Mouse (Mus musculus) cortical plate, adult 2 months (tissue): ENCODE results near the gene Arrb1. TPM values are rescaled to one million over a fixed set of nuclear protein-coding genes. Genes with fewer than 3 reads are reported as not detected.
A peak's percentile ranks its signal among the peaks of the same experiment; 100 is the strongest.

Experiments used
- H3K27ac ChIP-seq: fragments of 200-500 bp; 2 replicates; pipeline ENCODE4 v1.5.1; 2012; ENCODE audit warnings: low read length, control low read depth, inconsistent platforms; ENCODE audit not compliant: insufficient read depth
- H3K4me1 ChIP-seq: fragments of 200-500 bp; 2 replicates; pipeline ENCODE4 v1.6.1; 2011; ENCODE audit warnings: low read length; ENCODE audit not compliant: control insufficient read depth, insufficient read depth
- H3K4me3 ChIP-seq: fragments of 200-500 bp; 2 replicates; pipeline ENCODE4 v1.5.1; 2011; ENCODE audit warnings: mild to moderate bottlenecking, low read length, control low read depth; ENCODE audit not compliant: insufficient read depth
- CTCF ChIP-seq: fragments of 200-500 bp; IDR thresholded peaks from 2 replicates; pipeline ENCODE4 v1.5.1; 2011; ENCODE audit warnings: mild to moderate bottlenecking, control low read depth, low read length; ENCODE audit not compliant: insufficient read depth; ENCODE audit errors: extremely low read depth
- POLR2A ChIP-seq: fragments of 200-500 bp; IDR thresholded peaks from 2 replicates; pipeline ENCODE4 v1.6.1; 2011; ENCODE audit warnings: mild to moderate bottlenecking, low read length, control low read depth; ENCODE audit not compliant: insufficient read depth; ENCODE audit errors: extremely low read depth
- polyA plus RNA-seq: library from polyadenylated mRNA; depleted of rRNA; stranded (reverse); fragments of >200 nt; gene quantifications from 2 replicates; pipeline ENCODE4 v1.2.3, GENCODE M21; 2012

Arrb1 gene
- polyA plus RNA-seq, 1 experiment: 141 TPM

DNA sequence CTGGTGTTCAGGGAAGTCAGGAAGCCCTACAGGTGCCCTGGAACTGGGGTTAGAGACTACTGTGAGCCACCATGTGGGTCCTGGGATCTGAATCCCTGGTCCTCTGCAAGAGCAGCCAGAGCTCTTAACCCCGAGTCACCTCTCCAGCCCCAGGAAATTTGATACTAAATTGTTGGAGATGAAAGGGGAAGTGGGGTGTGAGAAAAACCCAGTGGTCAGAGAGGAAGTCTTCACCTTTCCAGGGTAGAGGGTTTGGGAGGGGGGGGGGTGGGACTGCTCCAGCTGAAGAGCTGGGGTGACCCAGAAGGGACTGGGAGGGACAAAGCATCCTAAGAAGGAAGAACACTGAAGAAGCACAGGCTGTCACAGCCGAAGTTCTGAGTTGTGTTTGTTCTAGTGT lies 72.4 kb downstream of the Arrb1 start:
- Histone ChIP-seq H3K4me1 (no peaks in the 10 kb centered on the region), H3K27ac (no peak overlapping the region), H3K4me3 (no peak overlapping the region)
- TF ChIP-seq CTCF (no peak), POLR2A (no peak)

DNA sequence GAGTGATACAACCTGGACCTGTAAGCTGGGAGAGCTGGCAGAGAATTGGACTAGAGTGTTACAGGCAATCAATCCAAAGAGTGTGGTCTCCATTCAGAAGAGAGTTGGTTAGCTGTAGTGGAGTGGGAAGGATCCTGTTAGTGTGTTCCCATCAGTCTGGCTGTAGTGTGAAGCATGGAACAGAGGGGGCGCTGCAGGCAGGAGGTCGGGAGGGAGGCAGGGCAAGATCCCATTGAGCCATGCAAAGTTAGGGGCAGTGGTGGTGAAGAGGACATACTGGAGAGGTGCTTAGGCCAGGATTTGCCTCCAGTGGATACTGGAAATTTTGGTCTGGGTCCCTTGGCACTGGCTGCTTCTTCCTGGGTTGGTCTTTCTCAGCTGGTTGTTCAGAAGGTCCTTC lies 83.0 kb downstream of the Arrb1 start:
- TF ChIP-seq POLR2A: no peak
- TF ChIP-seq CTCF: no peak
- H3K4me1 ChIP-seq: no peaks in the 10 kb centered on the region

DNA sequence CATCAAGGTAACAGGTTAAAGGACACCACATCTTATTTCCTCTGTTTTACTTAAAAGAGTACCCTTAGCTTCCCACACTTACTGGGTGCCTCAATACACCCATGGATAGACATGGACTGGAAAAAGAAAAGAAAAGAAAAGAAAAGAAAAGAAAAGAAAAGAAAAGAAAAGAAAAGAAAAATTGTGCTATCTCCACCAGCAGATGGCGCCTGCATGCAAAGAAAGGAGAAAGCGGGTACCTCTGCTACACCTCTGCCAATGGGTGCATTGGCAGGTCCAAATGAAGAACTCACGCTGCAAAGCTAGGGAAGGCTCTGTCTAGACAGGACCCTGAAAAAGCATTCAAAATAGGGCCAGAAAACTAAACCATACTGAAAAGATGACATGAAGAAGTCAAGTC lies 83.6 kb downstream of the Arrb1 start:
- Histone ChIP-seq H3K4me1 (no peaks in the 10 kb centered on the region), H3K4me3 (no peak overlapping the region), H3K27ac (no peak overlapping the region)
- TF ChIP-seq CTCF (peak; percentile 68), POLR2A (no peak)

More for the DNA sequence above, 83.0 kb downstream of the Arrb1 start:
- Histone ChIP-seq H3K4me3 (no peak overlapping the region), H3K27ac (no peak overlapping the region)

DNA sequence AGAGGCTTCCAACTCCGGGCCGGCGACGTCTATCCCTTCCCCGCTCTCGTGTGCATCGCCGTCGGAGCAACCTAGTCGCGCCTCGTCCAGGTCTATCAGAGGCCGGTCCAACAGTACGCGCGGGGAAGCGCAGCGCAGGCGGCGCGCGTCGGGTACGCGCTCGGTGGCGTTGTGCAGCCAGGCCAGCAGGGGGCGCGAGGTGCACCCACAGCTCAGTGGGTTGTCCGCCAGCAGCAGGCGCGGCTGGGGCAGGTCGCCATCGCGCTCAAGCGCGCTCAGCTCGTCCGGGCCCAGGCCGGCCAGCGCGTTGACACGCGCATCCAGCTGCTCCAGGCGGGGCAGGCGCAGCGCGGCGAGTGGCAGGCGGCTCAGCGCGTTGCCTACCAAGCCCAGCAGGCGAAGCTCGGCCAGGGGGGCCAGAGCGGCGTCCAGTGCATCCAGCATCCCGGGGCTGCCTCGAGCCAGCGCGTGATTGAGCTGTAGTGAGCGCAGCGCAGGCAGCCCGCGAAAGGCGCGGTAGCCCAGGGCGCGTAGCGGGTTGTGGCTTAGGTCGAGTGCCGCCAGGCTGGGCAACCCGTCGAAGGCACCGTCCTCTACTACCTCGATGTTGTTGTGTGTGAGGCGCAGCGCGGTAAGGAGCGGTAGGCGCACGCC lies 90.6 kb downstream of the Arrb1 start:
- TF ChIP-seq POLR2A (no peak), CTCF (peak; percentile 62)
- H3K4me3 ChIP-seq: peak overlapping the region; percentile 35
- no peak overlapping the region for H3K27ac ChIP-seq
- H3K4me1 ChIP-seq: no peaks in the 10 kb centered on the region

DNA sequence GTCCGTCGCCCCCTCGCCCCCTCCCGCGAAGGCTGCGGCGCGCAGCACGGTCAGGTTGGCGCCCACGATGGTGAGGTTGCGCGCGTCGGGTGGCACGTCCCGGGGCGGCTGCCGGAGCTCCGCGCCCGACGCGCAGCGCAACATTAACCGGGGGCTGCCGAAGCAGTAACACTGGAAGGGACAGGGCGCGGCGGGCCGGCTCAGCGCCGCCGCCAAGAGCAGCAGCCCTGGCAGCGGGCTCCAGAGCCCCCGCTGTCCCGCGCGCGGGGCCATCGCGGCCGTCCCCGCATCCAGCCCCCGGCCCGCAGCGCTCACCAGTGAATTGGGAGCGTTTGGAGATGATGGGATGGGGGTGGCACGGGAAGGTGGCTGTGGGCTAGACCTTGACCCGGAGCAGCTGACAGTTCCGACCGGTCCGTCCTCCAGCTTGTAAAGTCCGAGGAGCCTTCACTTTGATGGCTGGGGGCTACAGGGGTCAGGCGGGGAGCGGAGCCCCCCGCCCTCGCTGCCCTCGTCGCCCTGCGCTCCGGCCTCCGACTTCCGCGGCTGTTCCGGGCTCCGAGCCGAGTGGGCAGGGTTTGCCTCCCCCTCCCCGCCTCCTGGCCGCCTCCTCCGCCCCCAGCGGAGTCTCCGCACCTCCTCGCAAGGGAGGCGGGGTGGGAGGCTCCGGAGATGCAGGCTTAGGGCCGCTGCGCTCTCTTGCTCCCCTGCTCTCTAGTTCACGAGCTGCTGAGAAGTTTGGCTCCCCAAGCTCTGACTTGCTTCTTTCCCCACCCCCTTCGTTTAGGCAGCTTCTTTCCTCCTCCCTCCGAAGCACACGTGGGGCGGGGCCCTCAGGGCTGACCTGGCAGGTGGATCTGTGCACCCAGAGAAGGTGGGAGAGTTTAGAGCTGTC lies 91.4 kb downstream of the Arrb1 start, which contains the start of gene Tpbgl:
TSS of gene Tpbgl (minus strand) at position 728 of the 895 bp plus-strand sequence.
- TF ChIP-seq CTCF: no peak
- no peak for TF ChIP-seq POLR2A
- no peak within 1 kb of the TSS for H3K27ac ChIP-seq
- H3K4me3 ChIP-seq: peak within 1 kb of the TSS; percentile 35
- no peaks in the 10 kb centered on the region for H3K4me1 ChIP-seq

DNA sequence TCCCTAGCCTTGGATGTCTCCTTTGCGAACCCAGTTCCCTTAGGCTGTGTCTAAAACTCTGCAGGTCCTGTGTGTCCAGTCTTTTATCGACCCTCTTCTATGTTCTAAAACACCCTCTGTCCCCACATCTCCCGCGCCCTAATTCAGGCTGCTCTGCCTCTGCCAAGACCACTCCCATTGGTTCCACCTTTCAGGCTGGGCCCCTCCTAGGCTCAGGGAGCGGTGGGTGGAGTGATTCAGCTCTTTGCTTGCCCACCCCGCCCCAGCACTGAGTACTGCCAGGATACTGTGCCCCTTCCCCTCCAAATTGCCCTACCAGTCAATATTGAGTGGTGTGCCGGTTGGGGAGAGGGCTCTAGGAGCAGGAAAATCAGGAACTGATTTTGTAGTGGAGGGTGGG lies 92.1 kb downstream of the Arrb1 start:
- TF ChIP-seq CTCF (no peak), POLR2A (no peak)
- Histone ChIP-seq H3K4me1 (no peaks in the 10 kb centered on the region), H3K27ac (no peak overlapping the region), H3K4me3 (no peak overlapping the region; the same call in 1 of the 2 replicates)

DNA sequence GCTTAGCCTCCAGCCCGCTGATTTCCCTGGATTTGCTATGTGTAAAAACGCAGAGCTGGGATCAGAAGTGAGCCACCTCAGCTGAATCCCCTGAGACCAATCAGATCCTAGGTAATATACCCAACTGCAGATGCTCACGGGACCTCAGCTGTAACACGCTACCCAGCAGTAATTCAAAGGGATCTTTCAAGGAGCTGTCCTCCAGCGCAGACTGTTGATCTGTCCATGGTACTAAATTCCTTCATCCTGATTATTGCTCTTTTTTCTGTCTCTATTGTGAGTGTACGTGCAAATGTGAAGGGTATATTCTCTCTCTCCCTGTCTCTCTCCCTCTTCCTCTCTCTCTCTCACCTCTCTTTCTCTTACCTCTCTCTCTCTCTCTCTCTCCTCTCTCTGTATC lies 97.0 kb downstream of the Arrb1 start:
- H3K4me3 ChIP-seq: no peak overlapping the region
- no peak overlapping the region for H3K27ac ChIP-seq
- no peaks in the 10 kb centered on the region for H3K4me1 ChIP-seq
- TF ChIP-seq POLR2A (no peak), CTCF (no peak)

DNA sequence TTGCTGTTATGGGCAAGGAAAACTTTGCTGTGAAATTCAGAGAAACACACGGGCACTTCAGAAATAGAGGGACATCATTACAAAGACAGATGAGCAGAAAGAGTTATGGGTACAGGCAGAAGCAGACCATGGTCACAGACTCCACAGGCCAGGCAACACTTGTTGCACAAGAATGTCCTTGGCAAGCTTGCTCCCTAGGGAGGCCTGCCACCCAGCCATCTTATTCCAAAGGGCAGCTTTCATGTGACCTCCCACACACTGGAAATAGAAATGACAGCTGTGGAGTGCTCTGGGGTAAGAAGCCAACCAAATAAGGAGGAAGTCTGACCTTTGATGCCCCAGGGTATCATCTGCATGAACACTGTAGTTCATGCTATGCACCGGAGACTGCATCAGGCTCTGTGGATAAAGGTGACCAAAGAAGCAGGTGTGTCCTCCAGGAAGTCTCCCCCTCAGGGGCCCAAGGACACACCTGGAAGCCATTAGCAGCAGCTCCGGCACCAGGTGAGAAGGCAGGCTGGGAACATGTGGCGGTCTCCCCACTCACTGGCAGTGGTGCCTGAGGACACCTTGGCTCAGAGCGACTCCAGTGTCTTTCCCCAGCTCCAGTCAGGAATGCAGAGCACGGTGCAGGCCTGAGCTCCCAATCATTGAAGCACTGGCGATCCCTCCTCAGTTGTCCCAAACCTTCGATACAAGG lies 98.8 kb downstream of the Arrb1 start:
- Histone ChIP-seq H3K27ac (no peak overlapping the region), H3K4me1 (no peaks in the 10 kb centered on the region), H3K4me3 (no peak overlapping the region)
- TF ChIP-seq CTCF: no peak

DNA sequence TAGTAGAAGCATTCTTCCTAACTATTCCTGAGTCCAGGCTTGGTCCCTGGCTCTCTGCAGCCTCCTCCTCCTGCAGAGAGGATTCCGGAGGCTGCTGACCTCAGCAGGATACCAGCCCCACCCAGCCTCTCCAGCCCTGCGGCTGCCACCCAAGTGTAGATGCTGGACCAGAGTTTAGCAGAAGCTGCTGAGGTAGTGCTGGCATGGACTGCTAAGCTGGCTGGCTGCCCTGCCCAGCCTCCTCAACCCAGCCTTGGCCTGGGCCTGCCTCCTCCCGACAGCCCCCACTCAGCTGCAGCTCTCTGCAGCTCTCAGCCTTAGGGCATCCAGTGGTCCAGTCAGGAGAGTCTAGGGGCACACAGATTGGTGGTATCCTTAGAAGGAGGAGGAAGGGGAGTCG lies 106.0 kb downstream of the Arrb1 start:
- H3K4me3 ChIP-seq: no peak overlapping the region
- H3K27ac ChIP-seq: no peak overlapping the region
- no peak for TF ChIP-seq POLR2A
- TF ChIP-seq CTCF: no peak
- no peaks in the 10 kb centered on the region for H3K4me1 ChIP-seq
